Comparison of ENCODE assay signal across 22 mouse cellular contexts in genomic region chr15:97277328-97277727, GRCm38 (mm10). TPM values are rescaled to one million over a fixed set of nuclear protein-coding genes. Genes with fewer than 3 reads are reported as not detected.
DNase-seq lines count a peak whose midpoint lies in the region; ATAC-seq lines count a peak whose summit lies in the region.
"Had no signal": no experiment of that assay in that cellular context is flagged by ENCODE, and none has a peak within 500 bp of the region (broad histone marks: within the 10 kb centered on the region; RNA-seq: fewer than 3 reads in every experiment).

No protein-coding gene starts in this region.

- ATAC-seq in limb, embryonic 11.5 days (ENCODE audit: insufficient number of reproducible peaks, low FRiP score, low TSS enrichment, low read depth), result no peak
- ATAC-seq in erythroblast, adult 5-6 weeks (replicated peaks; ENCODE audit: low FRiP score, poor library complexity, severe bottlenecking), result no peak
- no peak for ATAC-seq in forebrain, embryonic 16.5 days

- 50% methylated on average over 10 of the region's 10 CpGs for WGBS in limb, embryonic 11.5 days
- 28% methylated on average over 10 of the region's 10 CpGs for WGBS in forebrain, embryonic 16.5 days

- no peaks in the 10 kb centered on the region for H3K9me3 ChIP-seq in limb, embryonic 11.5 days (ENCODE audit: control insufficient read depth, low read length)
- no peaks in the 10 kb centered on the region for H3K9me3 ChIP-seq in forebrain, embryonic 16.5 days (ENCODE audit: control insufficient read depth, low read length)
- H3K9me3 ChIP-seq: forebrain, embryonic 13.5 days; hindbrain, embryonic 12.5 days; intestine, embryonic 15.5 days; lung, embryonic 15.5 days; midbrain, embryonic 12.5 days had no signal

- peaks cover 18% of the 10 kb centered on the region for H3K4me1 ChIP-seq in limb, embryonic 11.5 days (ENCODE audit: control insufficient read depth, insufficient read depth, low read length)
- H3K4me1 ChIP-seq in forebrain, embryonic 16.5 days (replicated peaks; ENCODE audit: control insufficient read depth, insufficient read depth, low read length), result peaks cover 11% of the 10 kb centered on the region

- H3K27ac ChIP-seq in limb, embryonic 11.5 days (replicated peaks; ENCODE audit: low read depth, low read length), result no peak overlapping the region
- H3K27ac ChIP-seq in forebrain, embryonic 16.5 days (ENCODE audit: low read length), result no peak overlapping the region
- H3K27ac ChIP-seq: forebrain, embryonic 13.5 days; intestine, embryonic 15.5 days; liver, embryonic 14.5 days; lung, embryonic 15.5 days; macrophage had no signal

- H3K4me2 ChIP-seq in limb, embryonic 11.5 days (ENCODE audit: low read depth, severe bottlenecking), result no peak overlapping the region
- H3K4me2 ChIP-seq in forebrain, embryonic 16.5 days (ENCODE audit: low read length), result no peak overlapping the region
- H3K4me2 ChIP-seq: heart, embryonic 11.5 days; hindbrain, embryonic 12.5 days; intestine, embryonic 15.5 days; lung, embryonic 15.5 days; midbrain, embryonic 12.5 days had no signal

- no peak overlapping the region for H3K9ac ChIP-seq in limb, embryonic 11.5 days (ENCODE audit: low read length)
- H3K9ac ChIP-seq in forebrain, embryonic 16.5 days (replicated peaks; ENCODE audit: low read depth, low read length), result no peak overlapping the region
- H3K9ac ChIP-seq: forebrain, embryonic 13.5 days; hindbrain, embryonic 12.5 days; intestine, embryonic 15.5 days; liver, embryonic 14.5 days; lung, embryonic 15.5 days; midbrain, embryonic 12.5 days had no signal

- DNase-seq in heart, adult 11 months, result peak; percentile 79
- DNase-seq in heart, adult 9 months (ENCODE audit: low spot score in 2 of 2), result no peak
- peak; percentile 21 to 40 for DNase-seq in kidney, postnatal 4 days
- no peak for DNase-seq in kidney, postnatal 10 days
- peak; percentile 91 for DNase-seq in A20 (ENCODE audit: low read depth, low spot score)
- peak; percentile 34 for DNase-seq in limb, embryonic 11.5 days (ENCODE audit: low spot score)
- DNase-seq: cerebellum, adult 2 months; cerebellum, postnatal 36 days; gastrocnemius, postnatal 36 days; heart, postnatal 14 days; right cerebral cortex, adult 18-20 months; thymus, adult 2 months had no signal

- no peaks in the 10 kb centered on the region for H3K36me3 ChIP-seq in limb, embryonic 11.5 days (ENCODE audit: control insufficient read depth, insufficient read depth, low read length)
- H3K36me3 ChIP-seq in forebrain, embryonic 16.5 days (ENCODE audit: control insufficient read depth, insufficient read depth), result no peaks in the 10 kb centered on the region
- H3K36me3 ChIP-seq: hindbrain, embryonic 12.5 days; intestine, embryonic 15.5 days; lung, embryonic 15.5 days; midbrain, embryonic 12.5 days had no signal

- no peak overlapping the region for H3K4me3 ChIP-seq in limb, embryonic 11.5 days (ENCODE audit: low read depth, low read length)
- H3K4me3 ChIP-seq in forebrain, embryonic 16.5 days (replicated peaks; ENCODE audit: low read length), result no peak overlapping the region
- H3K4me3 ChIP-seq: forebrain, embryonic 13.5 days; hindbrain, embryonic 12.5 days; intestine, embryonic 15.5 days; lung, embryonic 15.5 days; midbrain, embryonic 12.5 days had no signal

- H3K27me3 ChIP-seq in limb, embryonic 11.5 days (ENCODE audit: control insufficient read depth, insufficient read depth, low read length), result no peaks in the 10 kb centered on the region
- no peaks in the 10 kb centered on the region for H3K27me3 ChIP-seq in forebrain, embryonic 16.5 days (replicated peaks; ENCODE audit: control insufficient read depth, insufficient read depth, low read length)
- H3K27me3 ChIP-seq: forebrain, embryonic 13.5 days; hindbrain, embryonic 12.5 days; intestine, embryonic 15.5 days; lung, embryonic 15.5 days; midbrain, embryonic 12.5 days had no signal

RNA-seq across cellular contexts. Expression of gene Amigo2, which starts 30.2 kb away (rescaled TPM):
- polyA plus RNA-seq in limb, embryonic 11.5 days (2014; fragmentation: Nextera tagmentation; extraction: Ambion mirVana), result 4.0 and 4.4 TPM in 2 replicates
- total RNA-seq in erythroblast, adult 5-6 weeks (2015; ENCODE audit: low replicate concordance), result 0.42 TPM in 1 of 2 replicates, not detected in the other
- total RNA-seq in erythroblast, adult 5-6 weeks (2017; ENCODE audit: low replicate concordance), result 0.42 and 0.85 TPM in 2 replicates
- polyA plus RNA-seq in forebrain, embryonic 16.5 days (2015; fragmentation: Nextera tagmentation; extraction: Ambion mirVana), result 5.1 and 7.0 TPM in 2 replicates
- polyA plus RNA-seq: macrophage had no signal

RNA-seq across cellular contexts. Expression of gene Pced1b, which starts 30.4 kb away (rescaled TPM):
- polyA plus RNA-seq in limb, embryonic 11.5 days (2014; fragmentation: Nextera tagmentation; extraction: Ambion mirVana), result 4.2 and 7.3 TPM in 2 replicates
- 11.3 and 19.4 TPM in 2 replicates for total RNA-seq in erythroblast, adult 5-6 weeks (2015; ENCODE audit: low replicate concordance)
- 6.0 and 17.7 TPM in 2 replicates for total RNA-seq in erythroblast, adult 5-6 weeks (2017; ENCODE audit: low replicate concordance)
- 2.5 and 4.3 TPM in 2 replicates for polyA plus RNA-seq in forebrain, embryonic 16.5 days (2015; fragmentation: Nextera tagmentation; extraction: Ambion mirVana)

Comparison
In these comparisons a context has a peak if more than half of its experiments do, and no peak if none do; other contexts are left out.
1. DNase-seq: peak in heart, adult 11 months (single experiment), kidney, postnatal 4 days (2 of 2), A20 (single experiment) and limb, embryonic 11.5 days (single experiment); none in heart, adult 9 months (0 of 2) and kidney, postnatal 10 days (single experiment).